Mouse (Mus musculus) hindbrain, embryonic 13.5 days (tissue): Measurements from ENCODE around the gene Rtn4rl1. TPM values are rescaled to one million over a fixed set of nuclear protein-coding genes. Genes with fewer than 3 reads are reported as not detected.
"Not testable (repeated sequence)": the region's sequence is repeated elsewhere in the genome, so short reads cannot be mapped to it uniquely, and the experiment has no call there.

ENCODE experiments used
- ATAC-seq: fragments of 200-750 bp; cut with Nextera tagmentation; 2 replicates; pipeline ENCODE4 v1.8.0; 2017; ENCODE audit warnings: moderate TSS enrichment; ENCODE audit not compliant: low FRiP score
- H3K27ac ChIP-seq: fragments of 300-500 bp; sonication (generic); 2 replicates; pipeline ENCODE4 v1.5.1; 2015; ENCODE audit warnings: inconsistent platforms, mild to moderate bottlenecking, moderate library complexity
- H3K27me3 ChIP-seq: fragments of 300-500 bp; sonication (generic); 2 replicates; pipeline ENCODE4 v1.6.1; 2015; ENCODE audit warnings: mild to moderate bottlenecking, inconsistent platforms
- H3K36me3 ChIP-seq: fragments of 300-500 bp; sonication (generic); 2 replicates; pipeline ENCODE4 v1.6.1; 2015; ENCODE audit warnings: mild to moderate bottlenecking, inconsistent platforms
- H3K4me1 ChIP-seq: fragments of 300-500 bp; sonication (generic); replicated peaks from 2 replicates; pipeline ENCODE4 v1.6.1; 2015; ENCODE audit warnings: inconsistent platforms
- H3K4me2 ChIP-seq: fragments of 300-500 bp; sonication (generic); 2 replicates; pipeline ENCODE4 v1.6.1; 2015; ENCODE audit warnings: inconsistent platforms, mild to moderate bottlenecking, moderate library complexity
- H3K4me3 ChIP-seq: fragments of 300-500 bp; sonication (generic); 2 replicates; pipeline ENCODE4 v1.5.1; 2015; ENCODE audit warnings: mild to moderate bottlenecking, inconsistent platforms
- H3K9ac ChIP-seq: fragments of 300-500 bp; sonication (generic); 2 replicates; pipeline ENCODE4 v1.6.1; 2015; ENCODE audit warnings: mild to moderate bottlenecking, inconsistent platforms
- H3K9me3 ChIP-seq: fragments of 300-500 bp; sonication (generic); 2 replicates; pipeline ENCODE4 v1.6.1; 2016; ENCODE audit warnings: inconsistent platforms
- WGBS: fragments of 180-500 bp; shearing (Covaris S2); methylation state at CpG from one replicate; pipeline ENCODE4 v1.1.7; 2015; 5-methylcytosine and 5-hydroxymethylcytosine counted together
- polyA plus RNA-seq: library from polyadenylated mRNA; unstranded; fragments of >200 nt; fragmentation: Nextera tagmentation; extraction: Ambion mirVana; gene quantifications from 2 replicates; pipeline ENCODE4 v1.2.1, GENCODE M21; 2015

The Rtn4rl1 gene
- polyA plus RNA-seq, 1 experiment from 2014 or later: 8.0 TPM

DNA sequence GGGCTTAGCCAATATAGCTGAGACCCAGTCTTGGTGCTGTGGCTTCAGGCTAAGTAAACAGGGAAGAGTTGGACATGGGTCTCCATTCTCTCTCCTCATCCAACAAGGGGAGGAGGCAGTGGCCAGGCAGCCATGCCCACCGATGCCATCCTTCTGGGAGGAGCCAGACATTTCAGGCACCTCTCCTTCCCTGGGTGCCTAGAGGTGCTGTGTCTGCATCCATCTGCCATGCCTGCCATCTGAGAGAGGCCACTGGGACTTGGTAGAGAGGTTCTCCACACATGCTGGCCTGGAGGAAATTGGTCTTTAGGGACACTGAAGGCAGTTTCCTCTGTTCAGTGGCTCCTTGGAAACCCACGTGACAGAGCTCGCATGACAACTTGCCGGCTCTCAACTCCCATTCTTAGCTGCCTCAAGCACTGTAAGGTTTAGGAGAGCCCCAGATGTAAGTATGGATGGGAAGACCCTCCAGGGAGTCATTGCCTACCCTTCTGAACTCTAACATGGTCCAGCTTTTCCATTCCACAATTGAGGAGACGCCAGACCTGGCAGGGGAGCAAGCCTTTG is 86.9 kb downstream of the Rtn4rl1 start:
- Histone ChIP-seq H3K4me3 (no peak overlapping the region), H3K4me2 (no peak overlapping the region), H3K36me3 (no peaks in the 10 kb centered on the region), H3K9me3 (no peaks in the 10 kb centered on the region), H3K9ac (no peak overlapping the region), H3K4me1 (peaks cover 52% of the 10 kb centered on the region), H3K27ac (peak overlapping the region; percentile 64), H3K27me3 (peaks cover 44% of the 10 kb centered on the region)
- no peak for ATAC-seq
- 36% methylated on average over 5 of the region's 5 CpGs for WGBS

- Histone ChIP-seq H3K36me3 (no peaks in the 10 kb centered on the region), H3K4me2 (peak overlapping the region; percentile 51), H3K9ac (peak overlapping the region; percentile 65), H3K4me1 (peaks cover 51% of the 10 kb centered on the region), H3K27me3 (peaks cover 48% of the 10 kb centered on the region), H3K9me3 (no peaks in the 10 kb centered on the region), H3K4me3 (peak overlapping the region; percentile 20), H3K27ac (peak overlapping the region; percentile 64)
- 5% methylated on average over 29 of the region's 29 CpGs for WGBS
- ATAC-seq: peak; percentile 36; the same call in 1 of the 2 replicates
Observed at GRCm38 (mm10) chr11:75281380-75282256, 88.0 kb downstream of the Rtn4rl1 start.

DNA sequence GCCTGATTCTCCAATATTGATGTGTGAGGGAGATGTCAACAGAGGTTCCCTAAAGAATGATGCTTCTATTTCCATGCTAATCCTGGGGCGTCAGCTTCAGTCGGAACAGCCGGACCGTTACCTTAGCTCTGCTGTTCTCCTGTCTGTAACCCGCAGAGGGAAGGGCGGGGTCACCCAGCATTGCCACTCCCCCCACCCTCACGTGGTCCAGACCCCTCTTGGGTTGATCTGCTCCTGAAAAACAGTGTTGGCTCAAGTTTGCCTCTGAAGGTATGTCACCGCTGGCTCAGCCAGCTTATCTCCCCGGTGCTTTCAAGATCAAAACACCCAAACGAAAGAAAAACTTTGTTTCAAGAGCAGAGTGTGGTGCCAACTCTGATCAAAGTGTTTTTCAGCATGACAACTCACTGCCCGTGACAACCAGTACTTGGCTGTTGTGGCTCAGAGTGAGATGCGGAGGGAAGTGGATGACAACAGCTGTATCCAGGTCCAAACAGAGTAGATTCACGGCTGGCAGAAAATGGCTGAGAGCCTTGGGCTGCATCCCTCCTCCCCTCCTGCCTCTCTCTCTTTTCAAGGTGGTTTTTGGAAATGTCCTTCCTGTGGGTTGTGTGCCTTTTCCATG is 89.0 kb downstream of the Rtn4rl1 start:
- H3K4me3 ChIP-seq: peak overlapping the region; percentile 20
- H3K9ac ChIP-seq: peak overlapping the region; percentile 65; the same call in 1 of the 2 replicates
- no peaks in the 10 kb centered on the region for H3K9me3 ChIP-seq
- no peak for ATAC-seq
- no peaks in the 10 kb centered on the region for H3K36me3 ChIP-seq
- H3K4me2 ChIP-seq: peak overlapping the region; percentile 51
- WGBS: 13% methylated on average over 13 of the region's 13 CpGs
- H3K27me3 ChIP-seq: peaks cover 48% of the 10 kb centered on the region
- peaks cover 51% of the 10 kb centered on the region for H3K4me1 ChIP-seq
- H3K27ac ChIP-seq: peak overlapping the region; percentile 64; the same call in 1 of the 2 replicates

DNA sequence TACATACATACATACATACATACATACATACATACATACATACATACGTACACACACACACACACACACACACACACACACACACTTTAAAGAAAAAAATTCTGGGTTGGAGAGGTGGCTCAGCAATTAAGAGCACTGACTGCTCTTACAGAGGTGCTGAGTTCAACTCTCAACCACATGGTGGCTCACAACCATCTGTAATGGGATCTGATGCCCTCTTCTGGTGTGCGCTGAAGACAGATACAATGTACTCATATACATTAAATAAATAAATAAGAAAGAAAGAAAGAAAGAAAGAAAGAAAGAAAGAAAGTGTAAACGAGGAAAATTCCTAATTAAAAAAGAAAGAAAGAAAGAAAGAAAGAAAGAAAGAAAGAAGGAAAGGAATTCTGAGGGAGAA is 90.2 kb downstream of the Rtn4rl1 start:
- not testable (repeated sequence) for H3K27ac ChIP-seq, H3K4me3 ChIP-seq, H3K4me2 ChIP-seq, H3K36me3 ChIP-seq, H3K9ac ChIP-seq, H3K9me3 ChIP-seq, ATAC-seq
- Histone ChIP-seq H3K27me3 (peaks cover 48% of the 10 kb centered on the region), H3K4me1 (peaks cover 42% of the 10 kb centered on the region)
- WGBS: 63% methylated on average over 3 of the region's 3 CpGs

DNA sequence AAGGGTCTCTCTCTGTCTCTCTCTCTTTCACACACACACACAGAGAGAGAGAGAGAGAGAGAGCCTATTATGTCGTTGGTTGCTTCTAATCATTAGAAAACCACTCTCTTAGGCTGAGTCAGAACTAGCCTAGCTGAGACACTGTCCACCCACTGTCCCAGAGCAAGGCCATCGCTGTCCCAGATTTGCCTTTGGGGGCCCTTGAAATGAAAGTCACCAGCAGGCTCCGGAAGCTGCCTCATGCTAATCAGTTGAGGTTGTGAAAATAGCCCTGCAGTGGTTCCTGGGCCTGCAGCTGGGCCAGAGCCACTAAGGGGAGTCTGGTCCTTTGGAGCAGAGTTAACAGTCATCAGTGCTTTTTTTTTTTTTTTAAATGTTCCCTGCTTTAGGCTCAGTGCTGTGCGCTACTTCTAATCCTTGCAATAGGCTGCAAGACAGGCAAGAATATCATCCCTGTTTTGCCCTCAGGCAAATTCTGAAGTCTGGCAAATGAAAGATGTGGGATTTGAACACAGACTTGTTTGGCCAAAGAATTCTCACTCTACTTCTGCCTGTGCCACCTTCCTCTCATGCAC is 92.4 kb downstream of the Rtn4rl1 start:
- Histone ChIP-seq H3K9ac (no peak overlapping the region), H3K4me3 (no peak overlapping the region), H3K4me1 (peaks cover 20% of the 10 kb centered on the region), H3K27me3 (peaks cover 40% of the 10 kb centered on the region), H3K9me3 (no peaks in the 10 kb centered on the region), H3K36me3 (no peaks in the 10 kb centered on the region), H3K4me2 (no peak overlapping the region), H3K27ac (no peak overlapping the region)
- 56% methylated on average over 4 of the region's 4 CpGs for WGBS
- no peak for ATAC-seq

DNA sequence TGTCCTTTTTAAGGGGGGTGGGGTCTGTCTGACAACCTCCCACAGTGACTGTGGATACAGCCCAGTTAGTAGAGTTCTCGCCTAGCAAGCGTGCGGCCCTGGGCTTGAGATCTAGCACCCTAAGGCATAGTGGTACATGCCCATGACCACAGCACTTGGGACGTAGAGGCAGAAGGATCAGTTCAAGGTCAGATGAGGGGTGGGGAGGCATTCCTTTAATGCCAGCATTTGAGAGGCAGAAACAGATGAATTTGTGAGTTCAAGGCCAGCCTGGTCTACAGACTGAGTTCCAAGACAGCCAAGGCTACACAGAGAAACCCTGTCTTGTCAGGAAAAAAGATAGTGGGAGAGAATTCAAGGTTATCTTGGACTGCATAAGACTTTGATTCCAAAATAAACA is 93.3 kb downstream of the Rtn4rl1 start:
- no peak for ATAC-seq
- H3K36me3 ChIP-seq: no peaks in the 10 kb centered on the region
- H3K27ac ChIP-seq: no peak overlapping the region
- H3K27me3 ChIP-seq: peaks cover 31% of the 10 kb centered on the region
- 90% methylated on average over 4 of the region's 4 CpGs for WGBS
- no peak overlapping the region for H3K9ac ChIP-seq
- H3K4me2 ChIP-seq: no peak overlapping the region
- peaks cover 20% of the 10 kb centered on the region for H3K4me1 ChIP-seq
- H3K9me3 ChIP-seq: no peaks in the 10 kb centered on the region
- no peak overlapping the region for H3K4me3 ChIP-seq

GRCm38 (mm10) chr11:75287940-75288339 is 94.4 kb downstream of the Rtn4rl1 start:
- Histone ChIP-seq H3K27ac (no peak overlapping the region), H3K9ac (no peak overlapping the region), H3K4me2 (no peak overlapping the region), H3K4me1 (peaks cover 20% of the 10 kb centered on the region), H3K36me3 (no peaks in the 10 kb centered on the region), H3K4me3 (no peak overlapping the region), H3K27me3 (peaks cover 30% of the 10 kb centered on the region), H3K9me3 (no peaks in the 10 kb centered on the region)
- WGBS: 80% methylated on average over 10 of the region's 10 CpGs
- no peak for ATAC-seq

GRCm38 (mm10) chr11:75288517-75288916 is 94.9 kb downstream of the Rtn4rl1 start:
- no peak overlapping the region for H3K27ac ChIP-seq
- H3K36me3 ChIP-seq: no peaks in the 10 kb centered on the region
- H3K4me1 ChIP-seq: peaks cover 26% of the 10 kb centered on the region
- no peak for ATAC-seq
- H3K27me3 ChIP-seq: peaks cover 25% of the 10 kb centered on the region
- H3K4me3 ChIP-seq: no peak overlapping the region
- WGBS: 90% methylated on average over 8 of the region's 8 CpGs
- no peaks in the 10 kb centered on the region for H3K9me3 ChIP-seq
- no peak overlapping the region for H3K9ac ChIP-seq
- no peak overlapping the region for H3K4me2 ChIP-seq

DNA sequence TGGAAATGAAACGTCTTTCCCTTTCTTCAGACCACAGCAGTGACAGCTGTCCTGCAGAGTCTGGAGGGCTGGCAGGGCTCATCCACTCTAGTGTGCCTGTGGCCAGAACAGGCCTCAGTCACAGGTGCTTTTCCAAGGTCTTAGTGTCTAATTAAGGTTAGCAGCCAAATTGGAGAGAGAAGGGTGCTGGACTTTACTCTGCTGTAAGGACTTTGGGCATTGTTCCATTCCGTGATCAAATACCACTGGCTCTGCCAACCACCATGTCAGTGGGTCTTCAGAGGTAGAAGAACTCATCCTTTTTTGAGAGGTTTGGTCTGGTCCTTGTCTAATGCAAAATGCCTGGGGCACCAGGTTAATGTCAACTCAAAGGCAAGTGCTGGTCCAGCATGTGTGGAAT is 95.5 kb downstream of the Rtn4rl1 start:
- Histone ChIP-seq H3K4me3 (no peak overlapping the region), H3K4me2 (no peak overlapping the region), H3K9me3 (no peaks in the 10 kb centered on the region), H3K4me1 (peaks cover 32% of the 10 kb centered on the region), H3K27me3 (peaks cover 21% of the 10 kb centered on the region), H3K9ac (no peak overlapping the region), H3K36me3 (no peaks in the 10 kb centered on the region), H3K27ac (no peak overlapping the region)
- 65% methylated on average over 2 of the region's 2 CpGs for WGBS
- ATAC-seq: no peak

- Histone ChIP-seq H3K4me2 (no peak overlapping the region; the same call in 1 of the 2 replicates), H3K36me3 (no peaks in the 10 kb centered on the region), H3K9me3 (no peaks in the 10 kb centered on the region), H3K4me3 (no peak overlapping the region), H3K4me1 (peaks cover 41% of the 10 kb centered on the region), H3K9ac (no peak overlapping the region), H3K27me3 (peaks cover 13% of the 10 kb centered on the region; the same call in 1 of the 2 replicates), H3K27ac (peak overlapping the region; percentile 76)
- 16% methylated on average over 6 of the region's 6 CpGs for WGBS
- ATAC-seq: peak; percentile 27
Observed at GRCm38 (mm10) chr11:75290566-75291271, 97.1 kb downstream of the Rtn4rl1 start.

DNA sequence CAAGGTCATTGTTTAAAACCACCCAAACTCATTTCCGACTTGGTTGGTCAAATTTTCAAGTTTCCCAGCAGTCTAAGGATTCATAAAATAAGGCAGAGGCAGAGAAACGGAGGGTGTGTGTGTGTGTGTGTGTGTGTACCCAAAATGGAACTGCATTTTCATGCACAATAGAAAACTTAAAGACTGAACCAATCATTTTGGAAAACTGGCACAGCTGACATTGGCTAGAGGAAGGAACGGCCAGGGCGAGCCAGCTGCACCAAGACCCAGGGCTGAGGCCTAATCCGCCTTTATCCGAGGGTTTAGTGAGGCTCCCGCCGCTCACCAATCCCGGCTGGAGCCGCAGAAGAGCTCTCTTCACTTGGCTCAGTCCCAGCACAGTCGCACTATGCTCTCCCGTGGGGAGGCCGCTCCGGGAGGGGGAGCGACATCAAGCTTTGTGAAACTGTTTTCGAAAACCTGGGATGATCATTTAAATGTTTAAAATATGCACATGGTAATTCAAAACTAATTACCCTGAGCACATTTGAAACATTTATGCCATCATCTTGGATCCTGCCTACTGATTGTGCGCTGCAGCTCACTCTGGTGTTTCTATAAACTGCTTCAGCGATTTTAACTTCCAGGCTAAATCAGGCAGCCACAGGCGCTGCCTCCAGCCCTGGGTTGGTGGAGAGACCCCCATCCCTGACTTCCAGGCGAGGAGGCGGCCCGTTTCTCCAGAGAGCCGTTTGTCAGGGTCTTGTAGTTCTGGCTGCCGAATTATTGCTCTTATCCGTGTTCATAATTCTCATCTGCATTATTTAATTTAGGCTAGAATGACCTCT is 98.0 kb downstream of the Rtn4rl1 start:
- H3K9ac ChIP-seq: 0 out of 2 replicates have a peak overlapping the region, but pooled peaks have one; percentile 43
- 0 out of 2 replicates have a peak, but pooled peaks have one; percentile 6 for ATAC-seq
- 18% methylated on average over 25 of the region's 25 CpGs for WGBS
- peak overlapping the region; percentile 11 for H3K4me2 ChIP-seq
- no peak overlapping the region for H3K4me3 ChIP-seq
- H3K27me3 ChIP-seq: peaks cover 10% of the 10 kb centered on the region; the same call in 1 of the 2 replicates
- no peaks in the 10 kb centered on the region for H3K9me3 ChIP-seq
- H3K36me3 ChIP-seq: no peaks in the 10 kb centered on the region
- H3K4me1 ChIP-seq: peaks cover 41% of the 10 kb centered on the region
- peak overlapping the region; percentile 76 for H3K27ac ChIP-seq
